Mouse (Mus musculus) bone marrow, adult 2 months (tissue): ENCODE results near the gene Sept9.

Experiments used
- CTCF ChIP-seq: fragments of 200-500 bp; IDR thresholded peaks from 2 replicates; pipeline ENCODE4 v1.5.1; 2011; ENCODE audit warnings: low read length, control low read depth; ENCODE audit not compliant: control insufficient read depth, insufficient read depth
- POLR2A ChIP-seq: fragments of 200-500 bp; IDR thresholded peaks from 2 replicates; pipeline ENCODE4 v1.6.1; 2011; ENCODE audit warnings: low read depth, mild to moderate bottlenecking, control low read depth, low read length, borderline replicate concordance; ENCODE audit not compliant: control insufficient read depth

DNA sequence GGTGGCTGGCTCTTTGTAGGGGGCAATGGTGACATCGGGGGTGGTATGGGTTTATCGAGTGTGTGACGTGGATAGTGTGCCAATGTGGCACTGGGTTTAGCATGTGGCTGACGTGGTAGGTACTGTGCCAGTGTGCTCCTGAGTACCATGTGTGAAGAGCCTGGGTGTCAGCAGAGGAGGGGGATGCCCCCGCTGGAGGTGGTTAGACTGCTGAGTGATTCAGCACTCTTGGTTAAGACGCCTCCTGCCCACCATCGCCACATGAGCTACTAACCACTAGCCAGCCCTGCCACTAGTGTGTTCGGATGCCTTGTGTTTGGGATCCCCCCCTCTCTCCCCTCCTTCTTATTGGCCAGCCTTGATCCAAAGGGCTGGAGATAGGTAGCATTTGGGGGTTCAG lies 21.3 kb downstream of the Sept9 start:
- no peak for TF ChIP-seq CTCF
- TF ChIP-seq POLR2A: no peak
